Mouse (Mus musculus) heart, adult 8-10 months (tissue): ENCODE data around the gene 1700013F07Rik. TPM values are rescaled to one million over a fixed set of nuclear protein-coding genes. Genes with fewer than 3 reads are reported as not detected.

ENCODE experiments used
- microRNA-seq: library from miRNA; unstranded; fragments of <30 nt; microRNA quantifications from one replicate; pipeline ENCODE4 v1.2.0, GENCODE M21; 2022
- total RNA-seq, 4 experiments: library from RNA; stranded (reverse); gene quantifications; 2 replicates each; pipeline ENCODE4 v1.2.4; 2022

1700013F07Rik gene
- total RNA-seq, 4 experiments from 2014 or later, result not detected

Small RNA genes lying within 50 kb of the gene (microRNA-seq; reads per million reads assigned to microRNA genes)
- not detected for gene Gm22860

Other genes with a start within 250 kb of the 1700013F07Rik start
- gene Mybphl, start 169.2 kb upstream of the 1700013F07Rik start, total RNA-seq, result 10 to 100 TPM; 42.7 to 64.1 (median 55.8) TPM
- gene Psrc1, start 150.3 kb upstream of the 1700013F07Rik start, total RNA-seq, result under 1 TPM in 3 of 4 experiments, not detected in 1; 0.20 to 0.31 (median 0.22) TPM
- gene Celsr2, start 118.6 kb upstream of the 1700013F07Rik start, total RNA-seq, result 10 to 100 TPM in 2 of 4 experiments, 1 to 10 TPM in 2; 7.4 to 10.9 (median 9.0) TPM
- gene Sars, start 88.9 kb upstream of the 1700013F07Rik start, total RNA-seq, result 10 to 100 TPM; 76.6 to 83.9 (median 80.0) TPM
- gene 5330417C22Rik, start 2.4 kb downstream of the 1700013F07Rik start, total RNA-seq, result under 1 TPM in 2 of 4 experiments, not detected in 2; 0.16 to 0.20 TPM
- 10 to 100 TPM; 28.6 to 29.7 (median 29.1) TPM for gene Tmem167b, start 28.3 kb downstream of the 1700013F07Rik start, total RNA-seq
- 10 to 100 TPM; 13.2 to 17.9 (median 15.8) TPM for gene Taf13, start 37.5 kb downstream of the 1700013F07Rik start, total RNA-seq
- gene Wdr47, start 57.1 kb downstream of the 1700013F07Rik start, total RNA-seq, result 10 to 100 TPM in 2 of 4 experiments, 1 to 10 TPM in 2; 7.2 to 10.3 (median 8.9) TPM
- gene Clcc1, start 119.8 kb downstream of the 1700013F07Rik start, total RNA-seq, result 10 to 100 TPM; 40.5 to 51.6 (median 47.0) TPM
- 1 to 10 TPM in 1 of 4 experiments, under 1 TPM in 3; 0.41 to 1.3 (median 0.61) TPM for gene Gpsm2, start 188.2 kb downstream of the 1700013F07Rik start, total RNA-seq
- gene Aknad1, start 205.5 kb downstream of the 1700013F07Rik start, total RNA-seq, result under 1 TPM in 1 of 4 experiments, not detected in 3; 0.16 TPM